Mouse (Mus musculus) bone marrow macrophage, adult 2 months (primary cell): ENCODE measurements around the gene Dennd1a.

Experiments used
- CTCF ChIP-seq: IDR thresholded peaks from 2 replicates; pipeline ENCODE4 v1.5.1; 2012; ENCODE audit warnings: low read depth, mild to moderate bottlenecking, low read length, moderate library complexity
- POLR2A ChIP-seq: IDR thresholded peaks from 2 replicates; pipeline ENCODE4 v1.6.1; 2012; ENCODE audit warnings: mild to moderate bottlenecking, low read depth, low read length, borderline replicate concordance

DNA sequence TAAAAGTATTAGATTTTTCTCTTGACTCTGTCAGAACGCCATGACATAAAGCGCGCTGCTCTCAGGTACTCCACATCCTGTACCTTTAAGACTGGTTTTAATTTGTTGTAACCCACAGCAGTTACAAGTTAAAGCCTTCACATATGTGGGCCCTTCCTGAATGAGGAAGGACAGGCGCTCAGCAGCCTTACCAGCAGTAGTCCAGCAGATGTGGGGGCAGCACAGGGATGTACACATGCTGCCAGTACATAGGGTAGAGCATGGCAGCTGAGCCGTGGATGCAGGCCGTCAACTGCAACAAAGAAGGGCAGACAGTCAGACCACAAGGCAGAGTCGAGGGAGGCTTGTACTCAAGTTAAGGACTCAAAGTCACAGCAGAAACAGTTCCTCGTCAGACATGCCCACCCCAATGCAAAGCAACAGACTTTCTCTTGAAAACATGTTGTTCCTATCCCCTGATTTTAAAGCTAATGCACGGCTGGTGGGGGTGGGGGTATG lies 284.0 kb downstream of the Dennd1a start:
- no peak for TF ChIP-seq CTCF
- no peak for TF ChIP-seq POLR2A
